Mouse (Mus musculus) embryonic fibroblast, embryonic 13.5 days (primary cell): ENCODE results near the gene Dph7.

Experiments used
- CTCF ChIP-seq: IDR thresholded peaks from 2 replicates; pipeline ENCODE4 v1.5.1; 2011; ENCODE audit warnings: mild to moderate bottlenecking, control low read depth, low read length, moderate library complexity, borderline replicate concordance; ENCODE audit not compliant: insufficient read depth
- POLR2A ChIP-seq: IDR thresholded peaks from 2 replicates; pipeline ENCODE4 v1.6.1; 2011; ENCODE audit warnings: low read depth, mild to moderate bottlenecking, control low read depth, low read length, moderate library complexity

GRCm38 (mm10) chr2:24929593-24929992 lies 32.6 kb upstream of the Dph7 start:
- TF ChIP-seq CTCF (no peak), POLR2A (no peak)
